Mouse (Mus musculus) urinary bladder, adult 2 months (tissue): ENCODE data around the gene Tchp. TPM values are rescaled to one million over a fixed set of nuclear protein-coding genes. Genes with fewer than 3 reads are reported as not detected.

ENCODE experiments used
- DNase-seq: peaks from one replicate; pipeline ENCODE4 v3.0.0; 2022; ENCODE audit warnings: low spot score
- polyA plus RNA-seq: library from polyadenylated mRNA; depleted of rRNA; stranded (reverse); fragments of >200 nt; gene quantifications from 2 replicates; pipeline ENCODE4 v1.2.3, GENCODE M21; 2012

Tchp gene
- polyA plus RNA-seq, 1 experiment: 24.0 TPM

DNA sequence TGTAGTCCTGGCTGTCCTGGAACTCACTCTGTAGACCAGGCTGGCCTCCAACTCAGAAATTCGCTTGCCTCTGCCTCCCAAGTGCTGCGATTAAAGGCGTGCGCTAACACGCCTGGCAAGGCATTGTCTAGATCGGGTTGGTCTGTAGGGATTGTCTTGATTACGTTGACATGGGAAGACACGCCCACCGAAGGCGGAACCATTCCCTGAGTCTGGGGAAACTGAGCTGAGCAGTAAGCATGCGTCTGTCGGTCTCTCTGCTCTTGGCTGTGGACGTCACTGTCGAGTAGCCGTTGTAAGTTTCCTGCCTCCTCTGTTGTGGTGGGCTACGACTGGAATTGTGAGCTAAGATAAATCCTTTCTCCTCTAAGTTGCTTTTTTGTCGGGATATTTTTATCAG lies 10.6 kb upstream of the Tchp start:
- no peak for DNase-seq

- no peak for DNase-seq
Observed at GRCm38 (mm10) chr5:114698044-114698746, 9.4 kb upstream of the Tchp start.

GRCm38 (mm10) chr5:114699015-114699414 lies 8.5 kb upstream of the Tchp start:
- no peak for DNase-seq

DNA sequence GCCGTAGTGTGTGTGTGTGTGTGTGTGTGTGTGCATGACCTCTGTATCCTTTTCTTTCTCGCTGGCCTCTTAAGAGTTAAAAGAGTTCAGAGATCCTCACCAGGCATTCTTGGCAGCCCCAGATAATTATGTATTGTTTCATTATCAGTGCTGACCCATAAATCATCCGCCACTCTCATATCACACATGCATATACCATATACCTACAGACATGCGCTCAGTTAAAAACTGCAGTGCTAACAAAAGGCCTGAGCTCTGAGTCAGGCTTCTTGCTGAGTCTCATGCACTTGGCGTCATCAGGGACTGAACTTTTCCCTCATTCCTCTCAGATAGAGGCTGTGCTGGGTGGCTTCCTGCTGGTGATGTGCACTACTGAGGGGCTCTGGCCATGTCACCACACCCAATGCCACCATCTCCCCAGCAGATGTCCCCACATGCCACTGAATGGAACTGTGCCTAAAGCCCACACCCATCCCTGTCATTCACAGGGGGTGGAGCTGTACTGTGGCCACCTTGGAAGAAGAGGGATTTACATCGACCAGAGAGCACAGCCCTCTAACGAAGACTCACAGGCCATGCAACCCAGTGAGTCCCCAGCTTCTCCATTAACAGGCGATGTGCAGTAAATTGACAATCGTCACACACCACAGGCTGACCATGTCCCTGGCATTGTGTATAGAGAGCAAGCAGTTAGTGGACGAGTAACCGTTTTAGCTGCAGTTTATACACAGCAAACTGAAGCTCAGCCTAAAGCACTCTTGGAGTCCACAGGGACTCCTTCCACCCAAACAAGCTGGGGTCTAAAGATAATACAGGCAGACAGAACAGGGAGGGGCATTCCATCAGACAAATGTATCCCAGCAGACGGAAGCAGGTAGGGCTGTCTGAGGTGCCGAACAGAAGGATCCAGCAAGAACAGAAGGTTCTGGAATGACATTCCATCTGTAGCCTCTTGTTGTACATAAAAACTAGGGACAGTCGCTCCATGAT lies 4.9 kb upstream of the Tchp start:
- DNase-seq: no peak

- DNase-seq: no peak
Observed at GRCm38 (mm10) chr5:114708491-114708890, 931 bp downstream of the Tchp start.

DNA sequence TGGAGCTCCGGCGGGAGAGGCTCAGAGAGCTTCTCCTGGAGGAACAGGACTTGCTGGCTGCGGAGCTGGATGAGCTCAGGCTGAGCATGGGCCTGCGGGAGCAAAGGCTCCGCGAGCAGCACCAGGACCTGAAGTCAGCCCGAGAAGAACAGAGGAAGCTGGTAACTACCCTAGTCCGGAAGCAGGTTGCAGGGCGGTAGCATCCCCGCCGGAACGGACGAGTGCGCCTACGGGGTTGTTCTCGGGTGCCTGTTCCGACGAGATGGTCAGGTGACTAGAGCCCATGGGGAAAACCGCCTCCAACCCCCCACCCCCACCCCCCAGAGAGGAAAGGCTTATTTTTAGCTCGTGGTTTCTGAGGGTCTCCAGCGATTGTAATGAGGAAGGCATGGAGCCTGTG lies 1.8 kb downstream of the Tchp start:
- no peak for DNase-seq

GRCm38 (mm10) chr5:114714551-114714950 lies 7.0 kb downstream of the Tchp start:
- no peak for DNase-seq

GRCm38 (mm10) chr5:114717292-114717691 lies 9.7 kb downstream of the Tchp start:
- no peak for DNase-seq

DNA sequence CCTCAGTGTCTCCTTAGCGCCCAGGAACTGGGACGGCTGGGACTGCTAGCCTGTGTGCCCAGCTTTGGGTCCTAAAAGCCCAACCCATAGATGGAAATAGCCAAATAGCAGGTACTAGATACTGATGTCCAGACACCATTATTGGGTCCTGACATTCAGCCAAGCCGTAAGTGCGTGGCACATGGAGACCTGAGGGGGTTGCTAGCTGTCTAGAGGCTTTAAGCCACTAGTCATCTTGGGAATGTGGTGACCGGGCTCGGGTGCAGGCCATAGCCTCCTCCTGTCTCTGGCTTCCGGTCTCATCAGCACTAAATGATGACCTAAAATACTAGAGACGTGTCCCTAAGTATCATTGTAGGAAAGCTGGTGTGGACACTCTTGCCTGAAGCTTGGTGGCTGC lies 10.4 kb downstream of the Tchp start:
- no peak for DNase-seq

DNA sequence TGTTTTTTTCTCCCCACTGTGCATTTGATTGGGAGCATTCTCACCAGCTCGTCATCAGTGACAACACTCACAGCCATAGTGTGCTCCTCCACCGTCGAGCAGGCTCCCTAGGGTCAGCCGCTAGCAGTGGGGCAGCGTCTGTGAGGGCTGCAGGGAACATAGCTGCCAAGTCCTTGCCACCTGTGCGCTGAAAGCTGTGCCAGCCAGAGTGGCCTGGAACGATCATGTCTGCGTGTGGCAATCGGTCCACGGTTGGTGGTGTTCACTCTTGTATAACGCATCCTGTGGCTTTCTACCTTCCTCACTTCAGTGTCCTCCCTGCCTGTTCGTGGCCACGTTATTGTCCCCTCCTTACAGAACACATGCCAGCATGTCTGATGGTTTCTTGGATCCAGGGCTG lies 10.9 kb downstream of the Tchp start:
- no peak for DNase-seq

DNA sequence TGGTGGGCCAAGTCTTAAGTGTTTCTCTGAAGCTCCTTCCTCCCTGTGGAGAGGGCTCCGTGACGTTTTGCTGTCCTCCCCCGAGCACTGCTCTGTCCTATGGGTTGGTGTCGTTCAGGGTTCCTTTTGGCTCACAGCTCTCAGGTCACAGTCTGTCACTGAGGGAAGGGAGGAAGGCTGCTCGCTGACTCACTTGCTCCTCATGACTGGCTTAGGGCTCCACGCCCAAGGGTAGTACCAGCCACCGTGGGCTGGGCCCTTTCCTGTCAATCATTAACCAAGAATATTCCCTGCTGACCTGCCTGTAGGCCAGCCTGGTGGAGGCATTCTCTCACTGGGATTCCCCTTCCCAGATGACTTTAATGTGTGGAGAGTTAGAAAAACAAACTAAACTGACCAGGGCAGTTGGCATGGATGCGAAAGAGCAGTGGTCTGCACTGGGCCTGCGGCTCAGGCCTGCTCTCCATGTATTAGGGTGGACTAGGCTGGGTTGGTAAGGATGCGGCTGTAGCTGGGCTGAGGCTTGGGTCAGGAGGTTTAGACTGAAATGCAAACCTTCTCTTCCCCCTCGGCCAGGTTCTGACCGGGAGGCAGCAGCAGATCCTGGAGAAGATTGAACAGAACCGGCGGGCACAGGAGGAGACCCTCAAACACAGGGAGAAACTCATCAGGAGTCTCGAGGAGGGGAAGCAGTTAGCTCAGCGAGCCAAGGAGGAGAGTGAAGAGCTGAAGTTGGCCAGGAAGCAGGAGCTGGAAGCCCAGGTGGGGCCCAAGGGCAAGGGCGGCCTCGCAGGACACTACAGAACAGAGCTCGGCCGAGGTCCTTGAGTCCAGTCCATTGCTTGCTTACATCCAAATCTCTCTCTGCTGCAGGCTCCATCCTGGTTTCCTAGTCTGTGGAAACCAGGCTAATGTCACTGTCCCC lies 11.7 kb downstream of the Tchp start:
- DNase-seq: no peak

- DNase-seq: no peak
Observed at GRCm38 (mm10) chr5:114719928-114720270, 12.3 kb downstream of the Tchp start.

DNA sequence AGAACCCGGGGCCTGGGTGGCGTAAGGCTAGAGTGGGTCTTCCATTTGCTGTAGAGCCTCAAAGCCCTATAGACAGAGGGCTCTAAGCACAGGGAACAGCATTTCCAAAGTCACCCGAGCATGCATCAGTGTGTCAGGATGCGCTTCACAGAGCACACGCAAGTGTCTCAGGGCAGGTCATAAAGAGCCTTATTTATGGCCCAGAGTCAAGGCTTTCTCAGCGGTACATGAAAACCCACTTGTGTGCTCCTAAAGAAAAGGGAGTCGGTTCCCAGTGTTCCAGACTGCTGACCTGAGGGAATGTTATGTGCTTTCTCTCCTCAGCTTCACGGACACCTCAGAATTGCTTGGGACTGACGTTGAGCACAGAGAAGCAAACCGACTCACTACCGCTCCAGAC lies 13.2 kb downstream of the Tchp start:
- DNase-seq: no peak

DNA sequence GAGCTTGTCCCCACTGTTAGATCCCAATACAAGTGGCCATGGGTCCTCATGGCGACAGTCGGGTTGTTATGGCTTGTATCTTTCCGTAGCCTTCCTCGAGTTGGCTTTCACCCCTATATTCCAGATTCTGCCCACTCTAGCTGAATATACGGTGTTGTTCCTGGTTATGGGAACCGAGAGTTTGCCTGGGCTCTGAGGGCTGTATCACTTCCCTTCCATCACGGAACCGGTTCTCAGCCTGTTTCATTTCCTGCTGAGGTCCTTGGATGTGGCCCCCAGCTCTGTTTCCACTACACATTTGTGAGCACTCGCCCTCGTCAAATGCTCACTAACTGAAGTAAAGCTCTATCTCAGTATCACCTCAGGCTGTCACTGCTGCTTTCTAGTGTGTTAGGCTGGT lies 14.4 kb downstream of the Tchp start:
- DNase-seq: no peak

DNA sequence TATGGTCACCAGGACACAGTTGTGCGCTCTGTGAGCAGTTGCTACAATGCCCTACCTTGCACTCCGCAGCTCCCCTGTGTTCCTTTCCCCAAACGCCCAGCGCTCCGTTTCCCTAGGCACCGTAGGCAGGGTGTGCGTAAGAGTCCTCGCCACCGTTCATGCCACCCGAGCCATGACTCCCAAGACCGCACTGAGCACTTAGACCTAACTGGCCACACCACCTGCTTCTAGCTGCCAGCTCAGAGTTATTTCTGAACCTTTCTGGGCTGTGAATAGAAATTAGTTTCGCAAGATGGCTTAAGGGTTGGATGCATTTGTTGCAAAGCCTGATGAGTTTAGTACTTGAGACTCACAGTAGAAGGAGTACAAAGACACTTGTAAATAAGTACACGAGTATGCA lies 15.3 kb downstream of the Tchp start:
- no peak for DNase-seq

GRCm38 (mm10) chr5:114728160-114728559 lies 20.6 kb downstream of the Tchp start:
- no peak for DNase-seq

DNA sequence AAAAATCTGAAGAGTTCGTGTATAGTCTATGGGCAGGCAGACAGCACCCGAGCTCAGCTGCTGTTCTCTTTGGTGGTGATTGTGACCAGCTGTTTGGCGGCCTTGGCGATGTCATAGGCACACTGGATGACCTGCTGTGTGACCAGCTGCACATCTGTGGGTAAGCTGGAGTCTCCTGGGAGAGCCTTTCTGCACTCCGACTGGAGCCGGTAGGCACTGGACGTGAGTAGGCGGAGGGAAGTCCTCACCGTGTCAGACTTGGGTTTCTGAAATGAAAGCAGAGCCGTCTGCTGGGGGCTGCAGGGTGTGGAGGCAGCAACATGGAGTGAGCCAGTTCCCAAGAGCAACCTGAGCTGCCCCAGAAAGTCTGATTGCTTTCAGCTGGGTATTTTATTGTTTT lies 22.6 kb downstream of the Tchp start:
- DNase-seq: no peak

GRCm38 (mm10) chr5:114731498-114731897 lies 23.9 kb downstream of the Tchp start:
- no peak for DNase-seq

DNA sequence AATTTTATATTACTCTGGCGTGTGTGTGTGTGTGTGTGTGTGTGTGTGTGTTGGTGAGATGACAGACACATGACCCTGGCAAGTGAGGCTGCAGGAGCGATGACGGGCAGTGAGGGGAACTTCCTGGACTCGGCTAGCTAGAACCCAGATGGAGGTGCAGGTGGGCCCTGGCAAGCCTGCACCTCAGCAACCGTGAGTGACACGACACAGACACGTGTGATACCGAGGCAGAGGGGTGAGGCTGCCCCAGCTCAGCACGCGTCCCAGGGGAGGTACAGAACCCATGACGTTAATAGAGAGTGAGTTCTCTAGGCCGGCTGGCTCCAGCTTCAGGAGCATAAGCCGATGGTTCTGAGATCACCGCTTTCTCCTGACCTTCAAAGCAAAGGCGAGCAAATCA lies 24.4 kb downstream of the Tchp start:
- no peak for DNase-seq

DNA sequence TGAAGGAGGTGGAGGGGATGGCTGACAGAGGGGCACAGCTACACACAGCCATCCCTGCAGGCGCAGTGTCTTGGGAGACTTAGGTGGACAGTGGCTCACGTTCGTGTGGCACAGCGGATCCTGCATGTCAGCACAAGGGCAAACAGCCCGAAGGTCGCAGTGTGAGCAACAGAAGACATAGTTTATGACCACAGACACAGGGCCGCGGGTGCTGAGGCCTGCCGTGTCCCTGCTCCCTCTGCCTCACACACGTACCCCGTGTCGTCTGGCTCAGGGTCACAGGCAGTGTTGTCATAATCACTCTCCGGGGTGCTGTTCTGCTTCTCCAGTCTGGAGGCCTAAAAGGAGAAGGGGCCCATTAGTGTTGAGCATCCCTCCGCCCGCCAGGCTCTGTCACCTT lies 26.0 kb downstream of the Tchp start:
- no peak for DNase-seq

DNA sequence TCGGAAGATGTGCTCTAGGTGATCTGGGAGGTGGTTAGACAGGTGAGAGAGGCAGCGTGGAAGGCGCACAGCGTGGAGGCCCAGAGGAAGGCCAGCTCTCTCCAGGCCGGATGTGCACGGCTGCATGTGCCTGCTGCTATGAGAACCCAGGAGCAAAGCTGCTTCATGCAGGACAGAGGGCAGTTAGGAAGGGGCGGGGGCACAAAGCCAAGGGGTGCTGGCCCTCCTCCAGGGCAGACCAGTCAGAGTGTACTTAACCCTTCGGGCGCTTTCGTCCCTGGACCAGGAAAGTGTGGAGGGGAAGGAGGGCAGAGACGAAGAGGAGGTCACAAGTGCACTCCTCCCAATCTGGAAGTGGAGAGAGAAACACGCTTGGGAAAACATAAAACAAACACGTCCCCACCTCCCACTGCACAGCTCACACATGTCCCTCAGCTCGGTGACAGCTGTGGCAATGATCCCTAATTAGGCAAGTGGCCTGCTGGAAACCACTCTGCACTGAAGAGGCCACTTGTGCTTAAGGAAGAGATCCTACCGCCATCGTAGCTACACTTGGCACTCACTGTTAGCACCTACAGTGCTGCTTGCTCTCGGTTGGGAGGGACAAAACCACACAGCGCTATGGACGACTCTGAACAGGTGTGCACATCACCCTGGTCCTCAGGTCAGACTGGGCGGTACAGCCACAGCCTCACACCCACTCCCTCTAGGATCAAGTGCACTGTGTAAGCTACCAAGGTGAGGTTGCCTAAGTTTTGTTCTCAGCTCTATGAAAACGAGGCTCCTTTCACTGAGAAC lies 29.7 kb downstream of the Tchp start:
- no peak for DNase-seq
